Mouse (Mus musculus): ENCODE data around the gene Wdr25.

DNA sequence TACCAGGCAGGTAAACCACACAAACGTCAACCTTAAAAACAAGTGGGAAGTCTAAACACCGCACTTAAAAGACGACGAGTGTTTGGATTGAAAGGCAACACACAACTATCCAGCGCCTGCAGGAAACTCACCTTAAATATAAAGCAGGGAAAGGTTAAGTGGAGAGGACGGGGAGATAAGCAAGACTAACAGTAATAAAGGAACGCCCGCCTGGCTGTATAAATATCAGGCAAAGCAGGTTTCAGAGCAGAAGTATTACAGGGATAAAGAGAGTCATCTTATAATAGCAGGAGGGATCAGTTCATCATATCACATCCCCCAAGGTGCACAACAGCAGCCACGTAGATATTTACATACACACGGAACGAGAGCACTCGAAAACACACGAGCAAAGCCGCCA is 78.8 kb downstream of the Wdr25 start:
- no peak for TF ChIP-seq CTCF (IDR thresholded peaks at IDR 0.05; ENCODE audit: insufficient read depth, low read depth, low read length)
- no peak for TF ChIP-seq POLR2A (IDR thresholded peaks at IDR 0.05; ENCODE audit: insufficient read depth, low read depth, low read length)

All from olfactory bulb, adult 2 months (tissue).